Mouse (Mus musculus) neural tube, embryonic 11.5 days (tissue): ENCODE results near the gene Fam161b. TPM values are rescaled to one million over a fixed set of nuclear protein-coding genes. Genes with fewer than 3 reads are reported as not detected.

Experiments
- ATAC-seq: fragments of 200-750 bp; cut with Nextera tagmentation; 2 replicates; pipeline ENCODE4 v1.8.0; 2017; ENCODE audit warnings: moderate number of reproducible peaks, mild to moderate bottlenecking, moderate TSS enrichment, moderate library complexity; ENCODE audit not compliant: insufficient read depth, low FRiP score, low TSS enrichment
- DNase-seq: peaks from one replicate; pipeline ENCODE4 v3.0.0-alpha.2; 2015; ENCODE audit warnings: low spot score
- H3K27ac ChIP-seq: fragments of 300-500 bp; sonication (generic); 2 replicates; pipeline ENCODE4 v1.5.1; 2014; ENCODE audit warnings: low read depth, mild to moderate bottlenecking, low read length
- H3K27me3 ChIP-seq: fragments of 300-500 bp; sonication (generic); 2 replicates; pipeline ENCODE4 v1.6.1; 2014; ENCODE audit warnings: mild to moderate bottlenecking, low read length, mixed read lengths; ENCODE audit not compliant: control insufficient read depth, insufficient read depth
- H3K36me3 ChIP-seq: fragments of 300-500 bp; sonication (generic); 2 replicates; pipeline ENCODE4 v1.6.1; 2014; ENCODE audit warnings: mild to moderate bottlenecking, low read length, moderate library complexity, mixed read lengths; ENCODE audit not compliant: control insufficient read depth, insufficient read depth
- H3K4me1 ChIP-seq: fragments of 300-500 bp; sonication (generic); 2 replicates; pipeline ENCODE4 v1.6.1; 2014; ENCODE audit warnings: low read length, mixed read lengths; ENCODE audit not compliant: control insufficient read depth, insufficient read depth
- H3K4me2 ChIP-seq: fragments of 300-500 bp; sonication (generic); 2 replicates; pipeline ENCODE4 v1.6.1; 2014; ENCODE audit warnings: low read depth, mild to moderate bottlenecking, moderate library complexity
- H3K4me3 ChIP-seq: fragments of 300-500 bp; sonication (generic); 2 replicates; pipeline ENCODE4 v1.5.1; 2014; ENCODE audit warnings: low read depth, low read length
- H3K9ac ChIP-seq: fragments of 300-500 bp; sonication (generic); 2 replicates; pipeline ENCODE4 v1.6.1; 2014; ENCODE audit warnings: mild to moderate bottlenecking, low read length
- H3K9me3 ChIP-seq: fragments of 300-500 bp; sonication (generic); 2 replicates; pipeline ENCODE4 v1.6.1; 2016; ENCODE audit warnings: low read length; ENCODE audit not compliant: control insufficient read depth
- WGBS: fragments of 180-500 bp; shearing (Covaris S2); extraction: QIAGEN DNeasy Blood & Tissue Kit; methylation state at CpG from one replicate; pipeline ENCODE4 v1.1.7; 2014; 5-methylcytosine and 5-hydroxymethylcytosine counted together
- polyA plus RNA-seq: library from polyadenylated mRNA; unstranded; fragments of >200 nt; fragmentation: Nextera tagmentation; extraction: Ambion mirVana; gene quantifications from 2 replicates; pipeline ENCODE4 v1.2.1, GENCODE M21; 2014

Fam161b gene
- polyA plus RNA-seq, 1 experiment from 2014 or later: 7.5 TPM

DNA sequence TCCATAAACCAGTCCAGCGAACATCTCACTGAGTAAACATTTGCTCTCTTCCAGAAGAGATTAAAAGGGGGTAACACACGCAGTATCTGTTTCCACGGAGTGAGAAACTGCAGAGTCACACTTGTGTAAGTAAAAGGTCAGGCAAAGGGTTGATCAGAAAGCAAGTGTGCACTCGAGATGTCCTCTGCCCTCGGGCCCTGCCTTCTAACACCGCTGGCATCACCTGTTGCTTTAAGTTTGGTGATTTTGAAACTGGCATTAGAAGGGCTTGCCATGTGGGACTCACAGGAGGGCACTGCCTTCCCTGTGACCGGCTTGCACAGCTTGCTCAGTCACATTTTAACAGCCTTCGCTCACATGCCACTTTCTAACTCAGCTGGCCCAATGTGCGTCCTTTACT is 38.0 kb upstream of the Fam161b start:
- DNase-seq (no peak), ATAC-seq (no peak)
- whole genome bisulfite sequencing: 84% methylated on average over 9 of the region's 9 CpGs
- no peak overlapping the region for H3K4me2 ChIP-seq
- no peaks in the 10 kb centered on the region for H3K36me3 ChIP-seq
- H3K4me3 ChIP-seq: no peak overlapping the region
- H3K27me3 ChIP-seq: no peaks in the 10 kb centered on the region
- no peak overlapping the region for H3K27ac ChIP-seq
- H3K9ac ChIP-seq: no peak overlapping the region
- H3K9me3 ChIP-seq: no peaks in the 10 kb centered on the region
- no peaks in the 10 kb centered on the region for H3K4me1 ChIP-seq

DNA sequence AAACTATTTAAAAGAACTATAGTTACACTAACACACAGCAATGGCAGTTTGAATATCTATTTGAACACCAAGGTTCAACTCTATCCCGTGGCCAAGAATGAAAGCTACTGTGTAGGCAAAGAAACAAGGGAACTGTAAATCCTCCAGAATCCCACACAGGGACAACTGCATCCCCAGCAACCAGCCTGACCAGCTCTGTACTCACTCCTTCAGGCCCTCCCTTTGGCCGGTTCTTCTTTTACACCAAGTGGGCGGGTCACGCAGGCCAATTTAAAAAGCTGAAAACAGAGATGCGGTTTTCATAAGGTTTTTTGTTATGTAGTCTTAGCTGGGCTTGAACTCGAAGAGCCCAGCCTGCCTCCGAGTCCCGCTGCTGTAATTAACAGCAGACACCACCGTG is 37.5 kb upstream of the Fam161b start:
- no peak for ATAC-seq
- Histone ChIP-seq H3K27me3 (no peaks in the 10 kb centered on the region), H3K27ac (no peak overlapping the region), H3K9ac (no peak overlapping the region), H3K4me1 (no peaks in the 10 kb centered on the region), H3K36me3 (no peaks in the 10 kb centered on the region), H3K9me3 (no peaks in the 10 kb centered on the region), H3K4me2 (no peak overlapping the region), H3K4me3 (no peak overlapping the region)
- DNase-seq: no peak
- WGBS: 86% methylated on average over 9 of the region's 9 CpGs

DNA sequence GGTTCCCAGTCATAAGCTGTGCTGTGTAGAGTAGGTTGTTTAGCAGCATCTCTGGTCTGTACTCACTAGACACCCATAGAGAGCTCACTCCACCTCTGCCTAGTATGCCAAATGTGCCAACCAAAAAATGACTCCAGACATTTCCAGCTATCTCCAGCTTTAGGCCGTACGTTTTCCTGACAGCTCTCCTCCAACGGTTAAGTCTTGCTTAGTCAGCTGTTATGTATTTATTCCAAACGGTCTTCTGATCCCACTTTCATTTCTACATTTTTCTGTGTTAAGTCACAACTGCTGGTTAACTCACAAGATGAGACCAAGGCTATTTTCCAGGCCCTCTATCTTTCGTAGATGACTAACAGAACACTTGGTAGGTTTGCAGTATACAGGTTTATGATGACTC is 37.0 kb upstream of the Fam161b start:
- Histone ChIP-seq H3K36me3 (no peaks in the 10 kb centered on the region), H3K27me3 (no peaks in the 10 kb centered on the region), H3K27ac (no peak overlapping the region), H3K9ac (no peak overlapping the region), H3K4me1 (no peaks in the 10 kb centered on the region), H3K4me3 (no peak overlapping the region), H3K4me2 (no peak overlapping the region), H3K9me3 (no peaks in the 10 kb centered on the region)
- DNase-seq (no peak), ATAC-seq (no peak)
- WGBS: 80% methylated on average over 5 of the region's 5 CpGs

DNA sequence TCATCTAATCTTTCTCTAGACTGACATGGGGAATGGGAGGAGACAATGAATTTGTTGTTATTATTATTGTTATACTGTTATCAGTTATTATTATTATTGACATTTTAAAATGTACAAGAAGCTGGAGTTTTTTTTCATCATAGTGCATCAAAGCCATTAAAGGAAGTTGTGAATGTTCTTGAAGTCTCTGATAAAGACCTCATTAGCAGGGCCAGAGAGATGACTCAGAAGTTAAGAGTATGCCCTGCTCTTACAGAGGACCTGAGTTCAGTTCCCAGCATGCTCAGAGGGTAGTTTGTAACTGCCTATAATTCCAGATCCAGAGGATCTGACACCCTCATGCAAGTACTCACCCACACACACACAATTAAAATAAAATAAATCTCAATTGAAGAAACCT is 36.1 kb upstream of the Fam161b start:
- no peaks in the 10 kb centered on the region for H3K9me3 ChIP-seq
- no peak overlapping the region for H3K27ac ChIP-seq
- ATAC-seq (no peak), DNase-seq (no peak)
- H3K27me3 ChIP-seq: no peaks in the 10 kb centered on the region
- H3K4me2 ChIP-seq: no peak overlapping the region
- no peaks in the 10 kb centered on the region for H3K4me1 ChIP-seq
- H3K4me3 ChIP-seq: no peak overlapping the region
- H3K9ac ChIP-seq: no peak overlapping the region
- no peaks in the 10 kb centered on the region for H3K36me3 ChIP-seq

DNA sequence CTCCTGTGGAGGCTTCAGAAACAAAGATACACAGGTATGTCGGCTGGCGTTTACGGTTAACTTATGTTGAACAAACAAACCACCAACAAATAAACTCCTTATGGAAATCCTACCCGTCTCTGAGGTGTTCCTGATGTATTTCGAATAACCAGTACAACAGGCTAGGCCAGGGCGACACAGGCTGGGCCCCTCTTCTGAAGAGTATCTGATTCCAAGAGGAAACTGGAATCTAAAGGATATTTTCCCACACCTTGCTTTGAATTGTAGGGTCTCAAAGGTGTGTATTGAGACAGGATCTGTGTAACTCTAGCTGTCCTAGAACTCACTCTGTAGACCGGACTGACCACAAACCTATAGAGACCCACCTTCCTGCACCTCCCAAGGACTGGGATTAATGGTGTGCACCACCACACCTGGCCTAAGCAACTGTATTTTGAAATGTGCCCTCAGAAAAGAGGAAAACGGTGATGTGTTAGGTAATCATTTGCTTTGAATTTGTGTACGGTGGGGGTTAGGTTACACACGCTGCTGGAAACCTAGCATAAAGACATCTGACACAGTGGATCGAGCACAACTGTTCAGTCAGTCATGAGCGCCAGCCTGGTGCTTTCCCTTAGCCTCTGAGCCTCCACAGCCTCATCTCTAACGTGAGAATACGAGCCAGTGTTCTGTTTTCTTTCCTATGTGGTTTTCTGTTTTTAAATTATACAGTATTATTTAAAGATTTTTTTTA is 35.5 kb upstream of the Fam161b start:
- Histone ChIP-seq H3K9me3 (no peaks in the 10 kb centered on the region), H3K9ac (no peak overlapping the region), H3K4me3 (no peak overlapping the region), H3K4me2 (no peak overlapping the region), H3K4me1 (no peaks in the 10 kb centered on the region), H3K36me3 (no peaks in the 10 kb centered on the region), H3K27ac (no peak overlapping the region), H3K27me3 (no peaks in the 10 kb centered on the region)
- ATAC-seq (no peak), DNase-seq (no peak)
- WGBS: 90% methylated on average over 14 of the region's 14 CpGs

DNA sequence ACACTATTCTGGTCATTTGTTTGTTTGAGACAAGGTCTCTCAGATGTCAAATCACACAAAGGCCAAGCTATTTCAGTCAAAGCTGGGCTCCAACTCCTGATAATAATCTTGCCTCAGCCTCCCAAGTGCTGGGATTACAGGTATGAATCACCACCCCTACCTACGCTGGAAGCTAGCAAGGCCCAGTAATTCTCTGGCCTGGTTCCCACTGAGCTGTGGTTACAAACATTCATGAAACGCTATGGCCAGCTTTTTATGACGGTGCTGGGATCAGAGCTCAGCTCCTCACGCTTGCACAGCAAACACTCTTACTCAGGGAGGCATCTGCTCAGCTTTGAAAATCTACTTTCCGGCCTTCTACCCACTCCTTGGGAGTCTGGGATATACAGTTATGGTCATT is 32.2 kb upstream of the Fam161b start:
- no peaks in the 10 kb centered on the region for H3K9me3 ChIP-seq
- ATAC-seq (no peak), DNase-seq (peak; percentile 2)
- H3K4me2 ChIP-seq: no peak overlapping the region
- no peaks in the 10 kb centered on the region for H3K27me3 ChIP-seq
- no peaks in the 10 kb centered on the region for H3K4me1 ChIP-seq
- no peak overlapping the region for H3K9ac ChIP-seq
- 89% methylated on average over 5 of the region's 5 CpGs for WGBS
- no peak overlapping the region for H3K27ac ChIP-seq
- H3K4me3 ChIP-seq: no peak overlapping the region
- no peaks in the 10 kb centered on the region for H3K36me3 ChIP-seq

DNA sequence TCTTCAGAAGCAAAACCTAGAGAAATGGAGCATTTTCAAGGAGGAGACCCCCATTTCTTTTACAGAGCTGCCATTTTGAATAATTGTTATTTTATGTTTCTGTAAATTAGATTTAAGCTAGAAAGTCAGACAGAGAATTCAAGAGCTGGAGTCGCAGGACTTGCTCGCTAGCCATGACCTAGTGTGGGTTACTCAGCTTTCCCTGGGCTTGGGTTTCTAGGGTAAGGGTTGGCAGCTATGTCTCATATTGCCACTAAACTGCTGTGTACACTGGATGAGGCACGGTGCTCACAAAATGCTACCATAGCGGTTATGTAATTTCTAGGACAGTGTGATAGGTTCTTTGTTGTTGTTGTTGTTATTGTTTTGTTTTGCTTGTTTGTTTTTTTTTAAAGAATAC is 31.0 kb upstream of the Fam161b start:
- DNase-seq (no peak), ATAC-seq (no peak)
- Histone ChIP-seq H3K4me3 (no peak overlapping the region), H3K4me2 (no peak overlapping the region), H3K4me1 (no peaks in the 10 kb centered on the region), H3K9ac (no peak overlapping the region), H3K27me3 (no peaks in the 10 kb centered on the region), H3K9me3 (no peaks in the 10 kb centered on the region), H3K27ac (no peak overlapping the region), H3K36me3 (no peaks in the 10 kb centered on the region)
- WGBS: 96% methylated on average over 4 of the region's 4 CpGs

DNA sequence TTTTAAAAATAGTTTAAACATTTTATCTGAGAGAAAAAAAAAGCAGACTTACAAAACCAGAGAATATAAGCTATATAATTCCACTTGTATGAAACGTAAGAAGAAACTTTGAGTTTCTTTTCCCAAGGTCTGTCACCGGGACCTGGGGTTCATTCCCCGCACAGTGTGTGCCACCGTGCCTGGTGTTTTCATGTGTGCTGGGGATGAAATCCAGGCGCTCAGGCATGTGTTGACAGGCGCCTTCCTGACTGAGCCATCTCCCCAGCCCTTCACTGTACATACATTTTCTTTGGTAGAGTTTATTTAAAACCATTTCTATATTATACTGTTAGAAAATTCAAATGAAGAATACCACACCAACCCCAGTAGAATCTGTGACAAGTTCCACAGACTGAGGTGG is 28.7 kb upstream of the Fam161b start:
- no peaks in the 10 kb centered on the region for H3K36me3 ChIP-seq
- no peaks in the 10 kb centered on the region for H3K4me1 ChIP-seq
- H3K4me2 ChIP-seq: no peak overlapping the region
- no peak overlapping the region for H3K4me3 ChIP-seq
- WGBS: 90% methylated on average over 6 of the region's 6 CpGs
- ATAC-seq (no peak), DNase-seq (no peak)
- no peak overlapping the region for H3K9ac ChIP-seq
- H3K27ac ChIP-seq: no peak overlapping the region
- H3K27me3 ChIP-seq: no peaks in the 10 kb centered on the region
- H3K9me3 ChIP-seq: no peaks in the 10 kb centered on the region

DNA sequence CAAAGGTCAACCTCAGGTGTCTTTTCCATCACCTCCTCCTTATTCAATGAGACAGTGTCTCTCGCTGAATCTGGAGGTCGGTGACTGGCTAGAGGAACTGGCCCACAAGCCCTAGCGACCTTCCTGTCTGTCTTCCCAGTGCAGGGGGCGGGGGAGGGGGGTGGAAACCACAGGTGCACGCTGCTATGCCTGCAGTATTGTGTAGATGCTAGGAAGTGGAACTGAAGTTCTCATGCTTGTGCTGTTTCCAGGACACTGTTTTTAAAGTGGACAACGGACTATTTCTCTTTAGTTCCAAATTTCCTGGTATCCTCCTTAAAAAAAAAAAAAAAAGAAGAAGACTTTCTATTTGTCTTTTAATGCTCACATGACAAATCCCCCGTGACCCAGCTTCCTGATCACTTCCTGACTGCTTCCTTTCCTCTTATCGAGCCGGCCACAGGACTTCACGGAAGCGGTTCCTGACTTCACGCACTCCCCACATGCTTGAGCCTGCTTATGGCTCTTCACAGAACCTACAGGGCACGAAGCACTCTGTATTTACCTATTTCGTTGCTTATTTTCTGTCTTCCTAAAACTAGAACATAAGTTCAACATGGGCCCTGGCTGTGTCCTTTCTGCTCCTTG is 27.3 kb upstream of the Fam161b start:
- no peak overlapping the region for H3K27ac ChIP-seq
- DNase-seq: no peak
- H3K36me3 ChIP-seq: no peaks in the 10 kb centered on the region
- H3K27me3 ChIP-seq: no peaks in the 10 kb centered on the region
- H3K4me2 ChIP-seq: no peak overlapping the region
- H3K4me3 ChIP-seq: no peak overlapping the region
- no peaks in the 10 kb centered on the region for H3K9me3 ChIP-seq
- no peaks in the 10 kb centered on the region for H3K4me1 ChIP-seq
- WGBS: 77% methylated on average over 14 of the region's 14 CpGs
- no peak overlapping the region for H3K9ac ChIP-seq
- ATAC-seq: no peak
